Mouse (Mus musculus): ENCODE measurements around the gene C3. TPM values are rescaled to one million over a fixed set of nuclear protein-coding genes. Genes with fewer than 3 reads are reported as not detected.

Gene C3
- polyA plus RNA-seq, 1 experiment from 2014 or later = 3.7 TPM

DNA sequence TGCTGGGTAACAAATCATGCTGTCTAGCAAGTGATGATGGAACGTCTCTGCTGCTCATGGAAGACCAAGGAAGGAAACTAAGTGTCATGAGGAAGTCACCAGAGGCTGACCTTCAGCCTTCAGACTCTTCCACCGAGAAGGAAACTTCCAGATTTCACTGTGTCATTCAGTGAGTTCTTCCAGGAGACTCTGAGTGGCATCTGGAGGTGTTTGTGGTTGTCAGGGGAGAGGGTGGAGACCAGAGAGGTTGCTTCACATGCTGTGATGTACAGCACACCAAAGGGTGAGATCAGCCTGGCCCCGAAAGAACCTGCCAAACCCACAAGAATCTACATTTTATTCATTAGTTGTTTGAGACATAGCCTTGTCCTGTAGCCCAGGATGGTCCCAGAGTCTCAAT is 45.1 kb downstream of the C3 start:
- H3K4me2 ChIP-seq = no peak overlapping the region
- H3K4me1 ChIP-seq = no peaks in the 10 kb centered on the region
- no peaks in the 10 kb centered on the region for H3K36me3 ChIP-seq
- H3K9ac ChIP-seq (replicated peaks) = no peak overlapping the region
- H3K4me3 ChIP-seq (replicated peaks) = no peak overlapping the region
- H3K9me3 ChIP-seq (replicated peaks) = no peaks in the 10 kb centered on the region
- no peak for ATAC-seq (ENCODE audit: low FRiP score)
- no peaks in the 10 kb centered on the region; the same call in 1 of the 2 replicates for H3K27me3 ChIP-seq (replicated peaks)
- no peak overlapping the region for H3K27ac ChIP-seq (replicated peaks)
- WGBS = 73% methylated on average over 3 of the region's 3 CpGs

DNA sequence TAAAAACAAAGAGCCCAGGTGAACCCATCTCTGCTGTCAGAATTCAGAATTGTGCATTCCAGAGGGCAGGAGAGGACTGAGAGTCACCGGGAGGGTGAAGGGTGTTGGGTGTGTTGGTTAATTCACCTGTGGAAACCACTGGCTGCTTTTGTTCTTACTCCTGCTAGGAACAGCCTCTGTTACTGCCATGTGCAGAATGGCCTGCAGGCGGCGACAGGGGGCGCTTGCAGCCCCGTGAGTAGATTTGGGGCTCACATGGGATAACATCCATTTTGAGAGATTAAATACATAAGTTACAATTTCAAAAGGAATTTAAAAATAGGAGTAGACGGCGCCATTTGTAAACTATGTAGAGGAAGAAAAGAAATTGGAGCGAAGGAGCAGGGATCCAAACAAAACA is 47.6 kb downstream of the C3 start:
- H3K4me2 ChIP-seq = no peak overlapping the region
- no peak for ATAC-seq (ENCODE audit: low FRiP score)

GRCm38 (mm10) chr17:57173351-57173750 is 54.6 kb downstream of the C3 start:
- H3K4me3 ChIP-seq (replicated peaks) = no peak overlapping the region
- no peaks in the 10 kb centered on the region for H3K36me3 ChIP-seq
- no peaks in the 10 kb centered on the region for H3K4me1 ChIP-seq
- WGBS = 82% methylated on average over 4 of the region's 4 CpGs
- no peak overlapping the region for H3K27ac ChIP-seq (replicated peaks)
- no peak overlapping the region for H3K4me2 ChIP-seq
- no peak for ATAC-seq (ENCODE audit: low FRiP score)
- H3K9me3 ChIP-seq (replicated peaks) = no peaks in the 10 kb centered on the region
- no peak overlapping the region for H3K9ac ChIP-seq (replicated peaks)
- no peaks in the 10 kb centered on the region for H3K27me3 ChIP-seq (replicated peaks)

More for the DNA sequence above, 47.6 kb downstream of the C3 start:
- Histone ChIP-seq H3K27ac (replicated peaks) (no peak overlapping the region), H3K4me3 (replicated peaks) (no peak overlapping the region), H3K27me3 (replicated peaks) (no peaks in the 10 kb centered on the region), H3K36me3 (no peaks in the 10 kb centered on the region), H3K4me1 (no peaks in the 10 kb centered on the region), H3K9me3 (replicated peaks) (no peaks in the 10 kb centered on the region), H3K9ac (replicated peaks) (no peak overlapping the region)
- 39% methylated on average over 8 of the region's 8 CpGs for WGBS

DNA sequence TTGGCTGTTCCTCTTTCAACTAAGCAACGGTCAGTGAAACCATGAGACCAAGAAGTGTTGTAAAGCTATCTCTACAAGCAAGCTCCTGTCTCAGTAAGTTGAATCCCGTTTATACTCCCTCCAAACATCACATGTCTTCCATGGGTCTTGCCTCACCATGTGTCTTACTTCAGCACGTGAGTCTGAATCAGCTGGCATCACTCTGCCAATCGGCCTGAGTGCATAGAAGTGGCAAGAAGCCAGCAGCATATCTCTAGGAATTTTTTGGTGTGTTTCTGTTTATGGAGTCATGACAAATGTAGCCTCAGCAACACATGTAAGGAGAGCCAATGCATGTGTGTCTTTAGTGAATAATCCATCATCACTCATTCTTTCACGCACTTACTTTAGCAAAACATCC is 55.6 kb downstream of the C3 start:
- Histone ChIP-seq H3K4me2 (no peak overlapping the region), H3K36me3 (no peaks in the 10 kb centered on the region), H3K4me3 (replicated peaks) (no peak overlapping the region), H3K9ac (replicated peaks) (no peak overlapping the region), H3K9me3 (replicated peaks) (no peaks in the 10 kb centered on the region), H3K27ac (replicated peaks) (no peak overlapping the region), H3K4me1 (no peaks in the 10 kb centered on the region), H3K27me3 (replicated peaks) (no peaks in the 10 kb centered on the region)
- no peak for ATAC-seq (ENCODE audit: low FRiP score)
- 87% methylated on average over 5 of the region's 5 CpGs for WGBS

DNA sequence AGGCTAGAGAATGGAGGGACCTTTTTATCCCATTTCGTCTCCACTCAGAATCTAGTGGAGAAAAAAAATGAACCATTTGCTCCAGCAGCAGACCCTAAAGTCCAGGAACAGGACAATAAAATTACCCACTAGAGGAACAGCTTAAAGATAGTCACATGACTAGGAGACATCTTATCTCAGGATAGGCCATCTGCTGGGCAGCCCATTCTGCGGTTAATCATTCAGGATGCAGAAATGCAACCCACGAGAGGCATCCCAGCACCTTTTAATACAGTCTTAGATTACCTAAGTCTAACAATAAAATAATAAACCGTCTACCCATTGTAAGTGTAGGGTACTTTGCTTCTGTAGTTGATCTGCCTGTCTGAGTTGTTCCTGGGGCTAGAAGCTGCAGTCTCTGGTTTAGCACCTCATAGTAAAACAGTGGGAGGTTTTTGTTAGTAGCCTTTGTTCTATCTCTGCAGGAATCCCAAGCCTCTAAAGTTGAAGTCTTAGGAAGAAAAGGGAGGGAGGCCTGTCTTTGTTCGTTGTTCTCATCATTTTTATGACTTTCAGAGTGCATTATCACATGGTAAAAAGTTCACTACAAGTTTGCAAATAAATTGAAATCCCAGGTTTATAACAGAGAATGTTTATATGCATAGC is 57.2 kb downstream of the C3 start:
- Histone ChIP-seq H3K36me3 (no peaks in the 10 kb centered on the region), H3K4me1 (peaks cover 2% of the 10 kb centered on the region; the same call in 1 of the 2 replicates), H3K27me3 (replicated peaks) (no peaks in the 10 kb centered on the region), H3K4me2 (no peak overlapping the region), H3K4me3 (replicated peaks) (no peak overlapping the region), H3K9ac (replicated peaks) (no peak overlapping the region), H3K27ac (replicated peaks) (no peak overlapping the region), H3K9me3 (replicated peaks) (no peaks in the 10 kb centered on the region)
- no peak for ATAC-seq (ENCODE audit: low FRiP score)
- WGBS = 27% methylated on average over 5 of the region's 5 CpGs

GRCm38 (mm10) chr17:57166800-57167791 is 60.8 kb downstream of the C3 start:
- no peaks in the 10 kb centered on the region for H3K36me3 ChIP-seq
- ATAC-seq (ENCODE audit: low FRiP score) = peak; percentile 85
- H3K4me2 ChIP-seq = no peak overlapping the region
- peaks cover 2% of the 10 kb centered on the region; the same call in 1 of the 2 replicates for H3K4me1 ChIP-seq
- WGBS = 11% methylated on average over 11 of the region's 11 CpGs
- no peaks in the 10 kb centered on the region for H3K9me3 ChIP-seq (replicated peaks)
- no peak overlapping the region for H3K27ac ChIP-seq (replicated peaks)
- H3K27me3 ChIP-seq (replicated peaks) = no peaks in the 10 kb centered on the region
- no peak overlapping the region for H3K9ac ChIP-seq (replicated peaks)
- H3K4me3 ChIP-seq (replicated peaks) = no peak overlapping the region

Small RNA genes within 50 kb of the gene (microRNA-seq; reads per million reads assigned to microRNA genes)
- gene Mir6978 = not detected

Other genes with a start within 250 kb of the C3 start
- gene Acer1, start 246.0 kb downstream of the C3 start, polyA plus RNA-seq (2015; fragmentation: Nextera tagmentation; extraction: Ambion mirVana) = not detected in 2 replicates
- 164 and 177 TPM in 2 replicates for gene Clpp, start 237.8 kb downstream of the C3 start, polyA plus RNA-seq (2015; fragmentation: Nextera tagmentation; extraction: Ambion mirVana)
- 56.2 and 59.4 TPM in 2 replicates for gene Alkbh7, start 230.8 kb downstream of the C3 start, polyA plus RNA-seq (2015; fragmentation: Nextera tagmentation; extraction: Ambion mirVana)
- 0.43 and 0.49 TPM in 2 replicates for gene Pspn, start 228.1 kb downstream of the C3 start, polyA plus RNA-seq (2015; fragmentation: Nextera tagmentation; extraction: Ambion mirVana)
- 63.2 and 70.7 TPM in 2 replicates for gene Gtf2f1, start 216.8 kb downstream of the C3 start, polyA plus RNA-seq (2015; fragmentation: Nextera tagmentation; extraction: Ambion mirVana)
- 0.26 and 0.46 TPM in 2 replicates for gene Gm17949, start 216.7 kb downstream of the C3 start, polyA plus RNA-seq (2015; fragmentation: Nextera tagmentation; extraction: Ambion mirVana)
- 25.8 and 29.1 TPM in 2 replicates for gene Khsrp, start 196.6 kb downstream of the C3 start, polyA plus RNA-seq (2015; fragmentation: Nextera tagmentation; extraction: Ambion mirVana)
- not detected in 2 replicates for gene Slc25a41, start 186.5 kb downstream of the C3 start, polyA plus RNA-seq (2015; fragmentation: Nextera tagmentation; extraction: Ambion mirVana)
- gene Crb3, start 169.0 kb downstream of the C3 start, polyA plus RNA-seq (2015; fragmentation: Nextera tagmentation; extraction: Ambion mirVana) = 1.6 and 10.2 TPM in 2 replicates
- 42.7 and 43.7 TPM in 2 replicates for gene Slc25a23, start 168.3 kb downstream of the C3 start, polyA plus RNA-seq (2015; fragmentation: Nextera tagmentation; extraction: Ambion mirVana)
- 5.6 and 7.7 TPM in 2 replicates for gene Dennd1c, start 149.6 kb downstream of the C3 start, polyA plus RNA-seq (2015; fragmentation: Nextera tagmentation; extraction: Ambion mirVana)
- 309 and 350 TPM in 2 replicates for gene Tubb4a, start 140.4 kb downstream of the C3 start, polyA plus RNA-seq (2015; fragmentation: Nextera tagmentation; extraction: Ambion mirVana)
- gene Tnfsf9, start 122.8 kb downstream of the C3 start, polyA plus RNA-seq (2015; fragmentation: Nextera tagmentation; extraction: Ambion mirVana) = 7.7 and 8.5 TPM in 2 replicates
- gene Cd70, start 78.4 kb downstream of the C3 start, polyA plus RNA-seq (2015; fragmentation: Nextera tagmentation; extraction: Ambion mirVana) = 1.7 and 1.8 TPM in 2 replicates
- 0.37 TPM in 1 of 2 replicates, not detected in the other for gene Tnfsf14, start 34.0 kb downstream of the C3 start, polyA plus RNA-seq (2015; fragmentation: Nextera tagmentation; extraction: Ambion mirVana)
- 23.3 and 27.6 TPM in 2 replicates for gene Gpr108, start 20.3 kb upstream of the C3 start, polyA plus RNA-seq (2015; fragmentation: Nextera tagmentation; extraction: Ambion mirVana)
- 9.3 and 15.9 TPM in 2 replicates for gene Trip10, start 21.3 kb upstream of the C3 start, polyA plus RNA-seq (2015; fragmentation: Nextera tagmentation; extraction: Ambion mirVana)
- 1.6 and 10.9 TPM in 2 replicates for gene Vav1, start 51.0 kb upstream of the C3 start, polyA plus RNA-seq (2015; fragmentation: Nextera tagmentation; extraction: Ambion mirVana)
- gene Adgre1, start 130.6 kb upstream of the C3 start, polyA plus RNA-seq (2015; fragmentation: Nextera tagmentation; extraction: Ambion mirVana) = 3.9 and 4.7 TPM in 2 replicates

All from neural tube, embryonic 15.5 days (tissue).